Mouse (Mus musculus): ENCODE data around the gene Zfp619. TPM values are rescaled to one million over a fixed set of nuclear protein-coding genes. Genes with fewer than 3 reads are reported as not detected.

Zfp619 gene
- 1.2 TPM in 2 replicates for polyA plus RNA-seq (2015; fragmentation: Nextera tagmentation; extraction: Ambion mirVana)

- peak within 1 kb of the TSS; percentile 74 for H3K4me2 ChIP-seq
- peak within 1 kb of the TSS; percentile 92 for H3K9ac ChIP-seq
- WGBS = under 1% methylated on average over 43 of the region's 43 CpGs
- peak within 1 kb of the TSS; percentile 100 for H3K27ac ChIP-seq (replicated peaks)
- no peaks in the 10 kb centered on the region for H3K27me3 ChIP-seq (replicated peaks)
- 0 out of 2 replicates have a peak, but pooled peaks cover 4% of the 10 kb centered on the region for H3K36me3 ChIP-seq
- peaks cover 6% of the 10 kb centered on the region; the same call in 1 of the 2 replicates for H3K9me3 ChIP-seq
- peaks cover 6% of the 10 kb centered on the region; the same call in 1 of the 2 replicates for H3K4me1 ChIP-seq
- peak within 1 kb of the TSS; percentile 74 for H3K4me3 ChIP-seq
- ATAC-seq (ENCODE audit: extremely low read depth, insufficient number of reproducible peaks, low FRiP score, low TSS enrichment) = peak; percentile 97
These were observed at the start of gene Zfp619 for GRCm38 (mm10) chr7:39517616-39518177. Zfp619 (plus strand) TSS chr7:39517766.

DNA sequence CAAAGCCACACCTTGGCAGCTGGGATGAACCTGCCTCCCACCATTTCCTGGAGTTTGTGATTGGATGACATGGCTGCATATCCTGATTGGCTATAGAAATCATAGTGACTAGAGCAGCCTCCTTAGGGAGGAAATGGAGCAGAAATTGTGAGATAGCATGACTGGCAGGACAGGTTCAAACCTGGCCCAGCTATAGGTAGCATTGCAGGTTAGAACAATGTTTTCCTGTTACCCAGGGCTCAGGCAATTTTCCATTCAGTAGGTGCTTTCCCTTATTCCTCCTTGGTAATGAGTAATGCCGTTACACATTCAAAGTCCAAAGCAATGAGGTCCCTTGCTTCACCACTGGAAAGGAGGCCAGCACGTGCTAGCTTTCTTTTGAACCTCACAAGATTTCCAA is 38.6 kb upstream of the Zfp619 start:
- no peak overlapping the region for H3K4me2 ChIP-seq
- H3K27ac ChIP-seq (replicated peaks) = no peak overlapping the region
- no peaks in the 10 kb centered on the region for H3K27me3 ChIP-seq (replicated peaks)
- H3K36me3 ChIP-seq = peaks cover 34% of the 10 kb centered on the region
- H3K4me3 ChIP-seq = no peak overlapping the region
- H3K9ac ChIP-seq = no peak overlapping the region
- H3K4me1 ChIP-seq = no peaks in the 10 kb centered on the region
- no peak for ATAC-seq (ENCODE audit: extremely low read depth, insufficient number of reproducible peaks, low FRiP score, low TSS enrichment)
- H3K9me3 ChIP-seq = peaks cover 16% of the 10 kb centered on the region
- WGBS = 78% methylated on average over 2 of the region's 2 CpGs

DNA sequence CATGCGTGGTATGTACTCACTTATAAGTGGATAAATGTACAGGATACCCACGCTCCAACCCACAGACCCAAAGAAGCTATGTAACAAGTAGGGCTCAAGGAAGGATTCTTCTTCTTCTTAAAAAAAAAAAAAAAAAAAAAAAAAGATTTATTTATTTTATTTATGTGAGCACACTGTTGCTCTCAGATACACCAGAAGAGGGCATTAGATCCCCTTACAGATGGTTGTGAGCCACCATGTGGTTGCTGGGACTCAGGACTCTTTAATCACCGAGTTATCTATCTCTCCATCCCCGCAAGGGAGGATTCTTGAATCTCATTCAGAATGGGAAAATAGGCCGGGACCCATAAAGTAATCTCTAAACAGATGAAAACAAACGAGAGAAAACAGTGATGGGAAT is 33.2 kb upstream of the Zfp619 start:
- Histone ChIP-seq H3K36me3 (no peaks in the 10 kb centered on the region), H3K4me3 (no peak overlapping the region), H3K27ac (replicated peaks) (no peak overlapping the region), H3K4me1 (0 out of 2 replicates have a peak, but pooled peaks cover 3% of the 10 kb centered on the region), H3K4me2 (no peak overlapping the region), H3K9ac (no peak overlapping the region), H3K27me3 (replicated peaks) (no peaks in the 10 kb centered on the region), H3K9me3 (no peaks in the 10 kb centered on the region)
- 42% methylated on average over 6 of the region's 6 CpGs for WGBS
- ATAC-seq (ENCODE audit: extremely low read depth, insufficient number of reproducible peaks, low FRiP score, low TSS enrichment) = no peak

DNA sequence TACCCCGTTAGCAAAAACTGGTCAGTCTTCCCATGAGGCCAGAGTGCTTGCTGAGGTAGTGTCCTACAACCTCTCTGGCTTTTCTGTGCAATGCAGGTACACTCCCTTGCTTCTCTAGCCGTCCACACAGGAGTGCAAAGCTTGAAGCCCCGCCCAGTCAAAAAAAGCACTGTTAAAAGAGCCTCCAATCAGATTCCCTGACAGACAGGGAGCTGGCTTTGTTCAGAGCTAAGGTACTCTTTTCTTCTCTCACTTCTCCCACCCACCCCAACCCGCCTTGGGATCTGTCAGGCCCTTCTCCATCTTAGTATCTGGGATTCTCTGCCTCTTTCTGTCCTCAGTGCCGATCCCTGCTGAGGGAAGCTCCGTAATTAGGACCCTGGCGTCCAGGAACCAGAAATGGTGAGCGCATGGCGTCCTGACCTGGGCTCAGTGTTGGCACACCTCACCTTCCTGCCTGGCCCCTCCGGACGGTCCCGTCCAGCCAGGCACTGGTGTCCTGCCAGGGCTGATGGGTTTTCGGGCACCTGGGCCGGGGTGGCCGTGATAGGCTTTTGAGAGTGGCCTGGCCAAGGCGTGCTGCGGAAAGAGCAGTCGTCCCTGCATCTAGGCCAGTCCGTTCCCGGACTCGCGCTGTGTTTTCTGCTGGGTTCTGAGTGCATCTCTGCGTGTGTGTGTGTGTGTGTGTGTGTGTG is 30.3 kb upstream of the Zfp619 start:
- no peak; the same call in 1 of the 2 replicates for ATAC-seq (ENCODE audit: extremely low read depth, insufficient number of reproducible peaks, low FRiP score, low TSS enrichment)
- H3K27ac ChIP-seq (replicated peaks) = no peak overlapping the region

DNA sequence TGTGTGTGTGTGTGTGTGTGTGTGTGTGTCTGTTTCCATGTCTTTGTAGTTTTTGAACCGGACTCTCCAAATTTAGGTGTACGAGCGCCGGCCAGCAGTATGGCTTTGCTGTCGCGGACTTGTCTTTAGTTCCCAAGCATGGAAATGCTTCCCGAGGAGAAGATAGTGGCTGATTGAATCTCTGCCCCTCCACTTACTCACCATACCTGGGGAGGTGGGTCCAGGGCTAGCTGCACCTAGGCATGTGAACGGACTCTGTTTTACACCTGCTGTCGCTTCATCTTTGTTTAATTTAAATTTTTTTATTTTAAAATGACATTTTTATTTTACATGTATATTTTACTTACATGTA is 29.7 kb upstream of the Zfp619 start:
- Histone ChIP-seq H3K27ac (replicated peaks) (no peak overlapping the region), H3K9ac (peak overlapping the region; percentile 74), H3K27me3 (replicated peaks) (no peaks in the 10 kb centered on the region), H3K4me2 (peak overlapping the region; percentile 81), H3K4me1 (0 out of 2 replicates have a peak, but pooled peaks cover 3% of the 10 kb centered on the region), H3K4me3 (peak overlapping the region; percentile 56), H3K9me3 (no peaks in the 10 kb centered on the region), H3K36me3 (no peaks in the 10 kb centered on the region)
- ATAC-seq (ENCODE audit: extremely low read depth, insufficient number of reproducible peaks, low FRiP score, low TSS enrichment) = no peak
- WGBS = 36% methylated on average over 9 of the region's 9 CpGs

More for the DNA sequence above, 30.3 kb upstream of the Zfp619 start:
- H3K36me3 ChIP-seq = no peaks in the 10 kb centered on the region
- 0 out of 2 replicates have a peak, but pooled peaks cover 3% of the 10 kb centered on the region for H3K4me1 ChIP-seq
- H3K9me3 ChIP-seq = no peaks in the 10 kb centered on the region
- H3K4me2 ChIP-seq = peak overlapping the region; percentile 81
- WGBS = 14% methylated on average over 23 of the region's 23 CpGs
- H3K4me3 ChIP-seq = peak overlapping the region; percentile 56
- peak overlapping the region; percentile 74 for H3K9ac ChIP-seq
- H3K27me3 ChIP-seq (replicated peaks) = no peaks in the 10 kb centered on the region

- no peak overlapping the region for H3K4me2 ChIP-seq
- peaks cover 25% of the 10 kb centered on the region for H3K9me3 ChIP-seq
- H3K4me1 ChIP-seq = no peaks in the 10 kb centered on the region
- 69% methylated on average over 3 of the region's 3 CpGs for WGBS
- no peak overlapping the region for H3K27ac ChIP-seq (replicated peaks)
- no peak overlapping the region for H3K9ac ChIP-seq
- H3K27me3 ChIP-seq (replicated peaks) = no peaks in the 10 kb centered on the region
- ATAC-seq (ENCODE audit: extremely low read depth, insufficient number of reproducible peaks, low FRiP score, low TSS enrichment) = no peak
- H3K36me3 ChIP-seq = 0 out of 2 replicates have a peak, but pooled peaks cover 4% of the 10 kb centered on the region
- H3K4me3 ChIP-seq = no peak overlapping the region
These were observed 22.9 kb upstream of the Zfp619 start for GRCm38 (mm10) chr7:39494646-39495045.

GRCm38 (mm10) chr7:39504100-39504499 is 13.5 kb upstream of the Zfp619 start:
- Histone ChIP-seq H3K36me3 (no peaks in the 10 kb centered on the region), H3K4me2 (no peak overlapping the region), H3K27ac (replicated peaks) (no peak overlapping the region), H3K4me3 (no peak overlapping the region), H3K9me3 (0 out of 2 replicates have a peak, but pooled peaks cover 6% of the 10 kb centered on the region), H3K9ac (no peak overlapping the region), H3K4me1 (no peaks in the 10 kb centered on the region), H3K27me3 (replicated peaks) (no peaks in the 10 kb centered on the region)
- no peak for ATAC-seq (ENCODE audit: extremely low read depth, insufficient number of reproducible peaks, low FRiP score, low TSS enrichment)
- 89% methylated on average over 1 of the region's 1 CpGs for WGBS

DNA sequence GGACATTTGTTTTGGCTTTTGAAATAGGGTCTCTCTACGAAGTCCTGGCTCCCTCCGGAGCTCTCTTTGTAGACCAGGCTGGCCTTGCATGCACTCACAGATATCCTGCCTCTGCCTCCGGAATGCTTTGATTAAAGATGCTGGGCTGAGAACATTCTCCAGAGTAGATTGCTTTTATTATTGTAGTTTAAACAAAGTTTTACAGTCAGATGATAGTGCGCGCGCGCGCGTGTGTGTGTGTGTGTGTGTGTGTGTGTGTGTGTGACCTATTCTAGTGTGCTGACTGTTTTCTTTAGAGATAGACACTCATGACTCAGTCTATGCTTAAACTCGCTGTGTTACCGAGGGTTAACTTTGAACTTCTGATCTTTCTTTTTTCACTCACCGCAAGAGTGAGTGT is 796 bp downstream of the Zfp619 start:
- 68% methylated on average over 12 of the region's 12 CpGs for WGBS
- peaks cover 6% of the 10 kb centered on the region; the same call in 1 of the 2 replicates for H3K4me1 ChIP-seq
- H3K27me3 ChIP-seq (replicated peaks) = no peaks in the 10 kb centered on the region
- peak overlapping the region; percentile 56 for H3K27ac ChIP-seq (replicated peaks)
- H3K4me3 ChIP-seq = peak overlapping the region; percentile 74
- ATAC-seq (ENCODE audit: extremely low read depth, insufficient number of reproducible peaks, low FRiP score, low TSS enrichment) = no peak
- H3K4me2 ChIP-seq = peak overlapping the region; percentile 74
- H3K9me3 ChIP-seq = peaks cover 6% of the 10 kb centered on the region; the same call in 1 of the 2 replicates
- 0 out of 2 replicates have a peak, but pooled peaks cover 4% of the 10 kb centered on the region for H3K36me3 ChIP-seq
- H3K9ac ChIP-seq = peak overlapping the region; percentile 66

DNA sequence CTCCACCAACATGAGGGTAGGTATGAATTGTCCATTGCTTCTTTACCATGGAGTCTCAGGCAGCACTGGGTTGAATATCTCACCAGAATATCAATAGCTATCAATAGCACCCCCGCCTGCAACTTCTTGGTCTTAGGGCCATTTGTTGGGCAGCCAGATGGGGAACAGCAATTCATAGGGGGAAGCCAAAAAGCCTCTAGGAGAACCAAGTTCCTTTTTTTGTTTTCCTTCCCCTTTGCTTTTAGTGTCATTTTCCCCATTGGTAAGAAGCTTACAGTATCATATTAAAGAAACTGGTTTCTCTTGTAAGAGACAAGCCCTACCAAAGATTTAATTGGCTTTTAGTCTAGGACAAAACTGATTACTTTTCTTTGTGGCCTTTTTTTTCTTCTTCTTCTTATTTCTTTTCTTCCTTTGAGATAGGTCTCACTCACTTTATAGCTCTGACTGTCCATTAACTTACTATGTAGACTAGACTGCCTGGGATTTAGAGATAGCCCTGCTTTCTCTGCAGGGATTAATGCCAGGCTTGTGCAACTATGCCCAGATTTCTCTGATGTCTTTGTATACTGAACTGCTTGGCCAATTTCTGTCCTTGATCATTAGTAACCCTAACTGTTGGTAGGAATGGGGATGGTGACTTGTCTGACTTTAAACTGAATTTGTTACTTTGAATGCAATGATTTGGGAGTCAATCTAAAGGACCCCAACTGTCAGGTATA is 6.3 kb downstream of the Zfp619 start:
- 0 out of 2 replicates have a peak, but pooled peaks cover 4% of the 10 kb centered on the region for H3K36me3 ChIP-seq
- H3K27me3 ChIP-seq (replicated peaks) = no peaks in the 10 kb centered on the region
- H3K4me1 ChIP-seq = 0 out of 2 replicates have a peak, but pooled peaks cover under 1% of the 10 kb centered on the region
- 85% methylated on average over 1 of the region's 1 CpGs for WGBS
- no peak overlapping the region for H3K4me3 ChIP-seq
- H3K9me3 ChIP-seq = no peaks in the 10 kb centered on the region
- ATAC-seq (ENCODE audit: extremely low read depth, insufficient number of reproducible peaks, low FRiP score, low TSS enrichment) = no peak
- H3K27ac ChIP-seq (replicated peaks) = no peak overlapping the region
- no peak overlapping the region for H3K9ac ChIP-seq
- H3K4me2 ChIP-seq = no peak overlapping the region

- H3K4me2 ChIP-seq = no peak overlapping the region
- ATAC-seq (ENCODE audit: extremely low read depth, insufficient number of reproducible peaks, low FRiP score, low TSS enrichment) = no peak
- no peak overlapping the region for H3K9ac ChIP-seq
- H3K27me3 ChIP-seq (replicated peaks) = no peaks in the 10 kb centered on the region
- H3K4me1 ChIP-seq = peaks cover 27% of the 10 kb centered on the region
- no peaks in the 10 kb centered on the region for H3K9me3 ChIP-seq
- no peak overlapping the region for H3K4me3 ChIP-seq
- H3K36me3 ChIP-seq = 0 out of 2 replicates have a peak, but pooled peaks cover 3% of the 10 kb centered on the region
- peak overlapping the region; percentile 98 for H3K27ac ChIP-seq (replicated peaks)
- WGBS = 41% methylated on average over 1 of the region's 1 CpGs
These were observed 25.6 kb downstream of the Zfp619 start for GRCm38 (mm10) chr7:39543151-39543550.

Data from heart, embryonic 13.5 days (tissue).